41 mouse cellular contexts compared by ENCODE assay signal in the genomic region with DNA sequence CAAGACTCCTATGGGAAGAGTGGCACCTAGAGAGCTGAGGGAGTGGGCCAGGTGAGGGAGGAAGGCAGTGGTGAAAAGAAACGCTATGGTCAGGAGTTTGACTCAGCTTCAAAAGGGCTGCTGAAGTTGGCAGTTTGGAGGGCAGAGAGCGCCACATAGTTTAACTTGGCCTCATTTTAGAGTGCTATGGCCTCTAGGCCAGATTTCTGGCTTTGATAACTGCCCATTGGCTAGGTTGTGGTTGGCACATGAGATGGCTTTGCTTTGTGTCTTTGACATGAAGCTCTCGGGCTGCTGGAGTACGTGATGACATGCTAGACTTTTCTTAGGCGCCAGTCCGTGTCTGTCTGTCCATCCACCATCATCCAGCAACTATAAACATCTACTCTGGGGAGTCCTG. TPM values are rescaled to one million over a fixed set of nuclear protein-coding genes. Genes with fewer than 3 reads are reported as not detected.
"Had no signal": no experiment of that assay in that cellular context is flagged by ENCODE, and none has a peak within 500 bp of the region (broad histone marks: within the 10 kb centered on the region; RNA-seq: fewer than 3 reads in every experiment).

No protein-coding gene starts in this region.

- H3K36me3 ChIP-seq: heart, embryonic 12.5 days; heart, embryonic 13.5 days; heart, embryonic 15.5 days; hindbrain, embryonic 10.5 days; hindbrain, embryonic 12.5 days; hindbrain, embryonic 13.5 days; hindbrain, embryonic 15.5 days; intestine, embryonic 15.5 days; kidney, embryonic 15.5 days had no signal

- H3K9me3 ChIP-seq: heart, embryonic 13.5 days; heart, embryonic 15.5 days; hindbrain, embryonic 10.5 days; hindbrain, embryonic 12.5 days; hindbrain, embryonic 13.5 days; hindbrain, embryonic 15.5 days; intestine, embryonic 15.5 days; kidney, embryonic 15.5 days had no signal

- ATAC-seq: hindbrain, embryonic 16.5 days; hindbrain, postnatal 0 days; inflammation-experienced regulatory T-cells, adult 6 months; intestine, embryonic 15.5 days; intestine, embryonic 16.5 days; intestine, postnatal 0 days had no signal

- H3K27ac ChIP-seq: heart, embryonic 13.5 days; heart, embryonic 15.5 days; hindbrain, embryonic 10.5 days; hindbrain, embryonic 12.5 days; hindbrain, embryonic 13.5 days; hindbrain, embryonic 14.5 days; hindbrain, embryonic 15.5 days; hindbrain, postnatal 0 days; intestine, embryonic 15.5 days; kidney, embryonic 15.5 days; kidney, postnatal 0 days; layer of hippocampus, adult 2 months; left cerebral cortex, adult 2 months had no signal

- H3K27me3 ChIP-seq: heart, embryonic 12.5 days; heart, embryonic 13.5 days; heart, embryonic 15.5 days; hindbrain, embryonic 12.5 days; hindbrain, embryonic 13.5 days; hindbrain, embryonic 15.5 days; intestine, embryonic 15.5 days; kidney, embryonic 15.5 days had no signal

- H3K4me2 ChIP-seq: heart, embryonic 11.5 days; heart, embryonic 12.5 days; heart, embryonic 13.5 days; heart, embryonic 15.5 days; hindbrain, embryonic 12.5 days; hindbrain, embryonic 13.5 days; hindbrain, embryonic 14.5 days; hindbrain, embryonic 15.5 days; intestine, embryonic 15.5 days; kidney, embryonic 15.5 days had no signal

- DNase-seq: heart, postnatal 10 days; heart, postnatal 14 days; heart, postnatal 36 days; heart, postnatal 4 days; kidney, adult 11 months; kidney, adult 18-20 months; kidney, adult 2 months; kidney, adult 8-10 months; kidney, adult 9 months; kidney, postnatal 10 days; kidney, postnatal 14 days; kidney, postnatal 25 days; kidney, postnatal 36 days; kidney, postnatal 4 days; layer of hippocampus, adult 9-11 months; layer of hippocampus, postnatal 36 days had no signal

- H3K4me1 ChIP-seq: heart, embryonic 12.5 days; hindbrain, embryonic 12.5 days; hindbrain, embryonic 13.5 days; hindbrain, embryonic 15.5 days; intestine, embryonic 15.5 days; kidney, embryonic 15.5 days had no signal

- H3K4me3 ChIP-seq: heart, embryonic 12.5 days; heart, embryonic 13.5 days; heart, embryonic 15.5 days; hindbrain, embryonic 10.5 days; hindbrain, embryonic 12.5 days; hindbrain, embryonic 13.5 days; hindbrain, embryonic 15.5 days; intestine, embryonic 15.5 days; kidney, embryonic 15.5 days; layer of hippocampus, adult 2 months; left cerebral cortex, adult 2 months had no signal

- H3K9ac ChIP-seq: heart, embryonic 12.5 days; heart, embryonic 13.5 days; heart, embryonic 15.5 days; hindbrain, embryonic 12.5 days; hindbrain, embryonic 13.5 days; hindbrain, embryonic 14.5 days; hindbrain, embryonic 15.5 days; intestine, embryonic 15.5 days; kidney, embryonic 15.5 days had no signal

RNA-seq across cellular contexts. Expression of gene Ccr7, which starts 5.4 kb away (rescaled TPM):
- total RNA-seq: hindbrain, postnatal 0 days; layer of hippocampus, adult 18-20 months; layer of hippocampus, adult 2 months; layer of hippocampus, adult 8-10 months; layer of hippocampus, postnatal 10 days; layer of hippocampus, postnatal 14 days; layer of hippocampus, postnatal 25 days; layer of hippocampus, postnatal 36 days; left cerebral cortex, adult 2 months had no signal
- polyA plus RNA-seq: hindbrain, embryonic 13.5 days; hindbrain, embryonic 14.5 days; hindbrain, embryonic 16.5 days; hindbrain, postnatal 0 days; kidney, embryonic 14.5 days had no signal
